Mouse (Mus musculus): ENCODE results near the gene Cnpy2. TPM values are rescaled to one million over a fixed set of nuclear protein-coding genes. Genes with fewer than 3 reads are reported as not detected.

Cnpy2 gene
- total and polyA plus RNA-seq, 3 experiments, result 27.8 to 65.3 (median 58.9) TPM

GRCm38 (mm10) chr10:128376455-128377211, 54.4 kb downstream of the Cnpy2 start, which contains the start of gene Ankrd52:
Ankrd52 (plus strand) TSS chr10:128377115.
- H3K4me3 ChIP-seq, result peak within 1 kb of the TSS; percentile 89
- no peaks in the 10 kb centered on the region for H3K27me3 ChIP-seq (ENCODE audit: control insufficient read depth, insufficient read depth, low read length)
- intact Hi-C loops (cut with DNase I), result loop anchor here (2.0 to 5.0 kb wide), 2 partner anchors 39 to 82 kb away; partner anchors contain the start of genes Cs and Smarcc2
- peaks cover 12% of the 10 kb centered on the region for H3K4me1 ChIP-seq (ENCODE audit: control insufficient read depth, insufficient read depth, low read length)
- TF ChIP-seq CTCF (IDR thresholded peaks at IDR 0.05) (peak; percentile 63), EP300 (IDR thresholded peaks at IDR 0.05; ENCODE audit: insufficient read depth, low read depth, low read length) (no peak), POLR2A (IDR thresholded peaks at IDR 0.05; ENCODE audit: insufficient read depth, low read depth, low read length) (peak; percentile 7; the same call in 1 of the 2 replicates)
- no peaks in the 10 kb centered on the region for H3K79me2 ChIP-seq (replicated peaks; ENCODE audit: control insufficient read depth, insufficient read depth, low read length)
- peak within 1 kb of the TSS; percentile 100 for H3K9ac ChIP-seq (ENCODE audit: low read depth, low read length)
- peak within 1 kb of the TSS; percentile 97 for H3K27ac ChIP-seq
- H3K36me3 ChIP-seq (ENCODE audit: control insufficient read depth, insufficient read depth, low read length), result peaks cover 6% of the 10 kb centered on the region; the same call in 1 of the 2 replicates
- WGBS, result 1% methylated on average over 54 of the region's 73 CpGs
- peak; percentile 94 to 96 for DNase-seq

Other genes starting within 250 kb of the Cnpy2 start
- gene Atp5b, start 239.2 kb upstream of the Cnpy2 start, total RNA-seq (2021), result 1,000 to 10,000 TPM; 7,689 to 9,158 TPM
- gene Atp5b, start 239.2 kb upstream of the Cnpy2 start, polyA plus RNA-seq (2012; rRNA removed), result 8,017 and 9,446 TPM in 2 replicates
- 10 to 100 TPM; 18.4 to 22.4 TPM for gene Baz2a, start 230.9 kb upstream of the Cnpy2 start, total RNA-seq (2021)
- 15.5 and 23.7 TPM in 2 replicates for gene Baz2a, start 230.9 kb upstream of the Cnpy2 start, polyA plus RNA-seq (2012; rRNA removed)
- 10 to 100 TPM; 91.9 to 94.7 TPM for gene Rbms2, start 142.2 kb upstream of the Cnpy2 start, total RNA-seq (2021)
- gene Rbms2, start 142.2 kb upstream of the Cnpy2 start, polyA plus RNA-seq (2012; rRNA removed), result 98.4 and 108 TPM in 2 replicates
- under 1 TPM; 0.75 to 0.78 TPM for gene Gls2, start 128.0 kb upstream of the Cnpy2 start, total RNA-seq (2021)
- 1.00 and 1.4 TPM in 2 replicates for gene Gls2, start 128.0 kb upstream of the Cnpy2 start, polyA plus RNA-seq (2012; rRNA removed)
- gene Spryd4, start 110.7 kb upstream of the Cnpy2 start, total RNA-seq (2021), result 10 to 100 TPM; 35.0 to 37.5 TPM
- 32.1 and 48.4 TPM in 2 replicates for gene Spryd4, start 110.7 kb upstream of the Cnpy2 start, polyA plus RNA-seq (2012; rRNA removed)
- not detected for gene Mip, start 96.6 kb upstream of the Cnpy2 start, total RNA-seq (2021)
- not detected in 2 replicates for gene Mip, start 96.6 kb upstream of the Cnpy2 start, polyA plus RNA-seq (2012; rRNA removed)
- 1 to 10 TPM; 6.5 to 7.6 TPM for gene Timeless, start 90.4 kb upstream of the Cnpy2 start, total RNA-seq (2021)
- gene Timeless, start 90.4 kb upstream of the Cnpy2 start, polyA plus RNA-seq (2012; rRNA removed), result 5.7 and 9.6 TPM in 2 replicates
- not detected for gene Apon, start 68.4 kb upstream of the Cnpy2 start, total RNA-seq (2021)
- 0.18 TPM in 1 of 2 replicates, not detected in the other for gene Apon, start 68.4 kb upstream of the Cnpy2 start, polyA plus RNA-seq (2012; rRNA removed)
- gene Apof, start 53.8 kb upstream of the Cnpy2 start, total RNA-seq (2021), result not detected
- gene Apof, start 53.8 kb upstream of the Cnpy2 start, polyA plus RNA-seq (2012; rRNA removed), result 0.18 TPM in 1 of 2 replicates, not detected in the other
- 10 to 100 TPM in 1 of 2 experiments, 1 to 10 TPM in 1; 7.3 to 12.2 TPM for gene Stat2, start 51.9 kb upstream of the Cnpy2 start, total RNA-seq (2021)
- 11.0 and 17.5 TPM in 2 replicates for gene Stat2, start 51.9 kb upstream of the Cnpy2 start, polyA plus RNA-seq (2012; rRNA removed)
- under 1 TPM in 1 of 2 experiments, not detected in 1; 0.16 TPM for gene Il23a, start 23.7 kb upstream of the Cnpy2 start, total RNA-seq (2021)
- 0.12 TPM in 1 of 2 replicates, not detected in the other for gene Il23a, start 23.7 kb upstream of the Cnpy2 start, polyA plus RNA-seq (2012; rRNA removed)
- gene Pan2, start 19.1 kb upstream of the Cnpy2 start, total RNA-seq (2021), result 1 to 10 TPM; 6.5 to 6.9 TPM
- gene Pan2, start 19.1 kb upstream of the Cnpy2 start, polyA plus RNA-seq (2012; rRNA removed), result 15.2 and 19.8 TPM in 2 replicates
- gene Cs, start 15.3 kb downstream of the Cnpy2 start, total RNA-seq (2021), result 1,000 to 10,000 TPM in 1 of 2 experiments, 100 to 1,000 TPM in 1; 947 to 1,091 TPM
- gene Cs, start 15.3 kb downstream of the Cnpy2 start, polyA plus RNA-seq (2012; rRNA removed), result 1,148 and 1,658 TPM in 2 replicates
- 100 to 1,000 TPM; 332 to 391 TPM for gene Coq10a, start 46.5 kb downstream of the Cnpy2 start, total RNA-seq (2021)
- gene Coq10a, start 46.5 kb downstream of the Cnpy2 start, polyA plus RNA-seq (2012; rRNA removed), result 356 and 500 TPM in 2 replicates
- gene Ankrd52, start 54.7 kb downstream of the Cnpy2 start, total RNA-seq (2021), result 10 to 100 TPM; 41.8 to 47.5 TPM
- 29.2 and 34.6 TPM in 2 replicates for gene Ankrd52, start 54.7 kb downstream of the Cnpy2 start, polyA plus RNA-seq (2012; rRNA removed)
- not detected for gene Slc39a5, start 78.8 kb downstream of the Cnpy2 start, total RNA-seq (2021)
- not detected in 2 replicates for gene Slc39a5, start 78.8 kb downstream of the Cnpy2 start, polyA plus RNA-seq (2012; rRNA removed)
- 10 to 100 TPM; 45.2 to 48.2 TPM for gene Nabp2, start 89.0 kb downstream of the Cnpy2 start, total RNA-seq (2021)
- gene Nabp2, start 89.0 kb downstream of the Cnpy2 start, polyA plus RNA-seq (2012; rRNA removed), result 25.0 and 25.1 TPM in 2 replicates
- 10 to 100 TPM; 15.8 to 16.9 TPM for gene Rnf41, start 89.2 kb downstream of the Cnpy2 start, total RNA-seq (2021)
- 12.5 and 17.8 TPM in 2 replicates for gene Rnf41, start 89.2 kb downstream of the Cnpy2 start, polyA plus RNA-seq (2012; rRNA removed)
- 10 to 100 TPM; 75.5 to 77.6 TPM for gene Smarcc2, start 136.8 kb downstream of the Cnpy2 start, total RNA-seq (2021)
- 49.1 and 61.1 TPM in 2 replicates for gene Smarcc2, start 136.8 kb downstream of the Cnpy2 start, polyA plus RNA-seq (2012; rRNA removed)
- 100 to 1,000 TPM; 242 to 302 TPM for gene Myl6, start 171.7 kb downstream of the Cnpy2 start, total RNA-seq (2021)
- 379 and 468 TPM in 2 replicates for gene Myl6, start 171.7 kb downstream of the Cnpy2 start, polyA plus RNA-seq (2012; rRNA removed)
- 1 to 10 TPM; 3.5 to 3.8 TPM for gene Myl6b, start 176.2 kb downstream of the Cnpy2 start, total RNA-seq (2021)
- 2.9 and 4.1 TPM in 2 replicates for gene Myl6b, start 176.2 kb downstream of the Cnpy2 start, polyA plus RNA-seq (2012; rRNA removed)
- gene Esyt1, start 203.4 kb downstream of the Cnpy2 start, total RNA-seq (2021), result 10 to 100 TPM; 16.4 to 17.9 TPM
- 23.6 and 24.7 TPM in 2 replicates for gene Esyt1, start 203.4 kb downstream of the Cnpy2 start, polyA plus RNA-seq (2012; rRNA removed)
- 1 to 10 TPM; 7.5 to 7.6 TPM for gene Zc3h10, start 225.3 kb downstream of the Cnpy2 start, total RNA-seq (2021)
- gene Zc3h10, start 225.3 kb downstream of the Cnpy2 start, polyA plus RNA-seq (2012; rRNA removed), result 6.6 and 6.8 TPM in 2 replicates
- gene Rpl41, start 226.8 kb downstream of the Cnpy2 start, total RNA-seq (2021), result 1,000 to 10,000 TPM; 1,453 to 1,598 TPM
- gene Rpl41, start 226.8 kb downstream of the Cnpy2 start, polyA plus RNA-seq (2012; rRNA removed), result 853 and 867 TPM in 2 replicates
- gene Pa2g4, start 243.5 kb downstream of the Cnpy2 start, total RNA-seq (2021), result 10 to 100 TPM; 39.4 to 44.2 TPM
- 19.5 and 35.6 TPM in 2 replicates for gene Pa2g4, start 243.5 kb downstream of the Cnpy2 start, polyA plus RNA-seq (2012; rRNA removed)